8 mouse cellular contexts compared by ENCODE assay signal in the genomic region with DNA sequence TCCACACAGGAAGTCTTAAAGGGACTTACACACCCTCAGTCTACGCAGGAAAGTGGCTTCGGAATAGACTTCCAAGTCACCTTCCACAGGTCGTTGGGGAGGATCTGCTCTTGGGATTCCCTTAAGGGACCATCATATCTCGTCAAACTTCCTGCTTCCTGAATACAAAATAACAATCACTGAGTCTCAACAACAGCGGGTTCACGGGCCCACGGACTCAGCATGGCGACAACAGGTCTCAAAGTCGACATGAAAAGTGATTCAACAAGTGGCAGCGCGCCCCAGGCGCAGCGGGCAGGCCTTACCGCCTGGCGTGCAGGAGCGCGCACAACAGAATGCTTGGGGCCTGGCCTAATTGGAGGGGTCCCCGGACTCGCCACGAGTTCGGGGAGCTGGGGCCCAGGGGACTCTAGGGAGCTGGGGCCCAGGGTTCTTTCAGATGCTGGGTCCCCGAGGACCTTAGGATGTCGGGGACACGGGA. TPM values are rescaled to one million over a fixed set of nuclear protein-coding genes. Genes with fewer than 3 reads are reported as not detected.
DNase-seq lines count a peak whose midpoint lies in the region; ATAC-seq and TF ChIP-seq lines count a peak whose summit lies in the region.

No protein-coding gene starts in this region.

- no peak for TF ChIP-seq POLR2A in small intestine, adult 2 months (IDR thresholded peaks at IDR 0.05; ENCODE audit: low read depth, low read length)

- TF ChIP-seq EP300 in heart, postnatal 0 days (IDR thresholded peaks at IDR 0.05; ENCODE audit: low read depth), result no peak

- H3K4me3 ChIP-seq in erythroblast, embryonic 14.5 days (replicated peaks), result peak overlapping the region; percentile 88
- peak overlapping the region; percentile 79 for H3K4me3 ChIP-seq in heart, postnatal 0 days (ENCODE audit: low read depth, low read length)
- peak overlapping the region; percentile 73 for H3K4me3 ChIP-seq in layer of hippocampus, adult 2 months
- peak overlapping the region; percentile 96 for H3K4me3 ChIP-seq in small intestine, adult 2 months (ENCODE audit: low read depth, low read length)

- H3K4me1 ChIP-seq in erythroblast, embryonic 14.5 days (ENCODE audit: control insufficient read depth), result peaks cover 49% of the 10 kb centered on the region
- peaks cover 8% of the 10 kb centered on the region for H3K4me1 ChIP-seq in heart, postnatal 0 days (ENCODE audit: control insufficient read depth, insufficient read depth)
- peaks cover 5% of the 10 kb centered on the region for H3K4me1 ChIP-seq in small intestine, adult 2 months (ENCODE audit: control insufficient read depth, insufficient read depth, insufficient read length, low read length)

- 0% methylated on average over 24 of the region's 24 CpGs for WGBS in heart, postnatal 0 days
- WGBS in small intestine, adult 2 months, result under 1% methylated on average over 24 of the region's 24 CpGs

- no peaks in the 10 kb centered on the region for H3K27me3 ChIP-seq in erythroblast, embryonic 14.5 days (ENCODE audit: control insufficient read depth)
- H3K27me3 ChIP-seq in heart, postnatal 0 days (ENCODE audit: control insufficient read depth, insufficient read depth, low read length), result no peaks in the 10 kb centered on the region
- no peaks in the 10 kb centered on the region for H3K27me3 ChIP-seq in small intestine, adult 2 months (ENCODE audit: control insufficient read depth, insufficient read depth, low read length)

- DNase-seq in cerebellum, adult 8-10 months, result peak; percentile 60
- no peak for DNase-seq in cerebellum, adult 11 months
- DNase-seq in adrenal gland, adult (ENCODE audit: inconsistent age in 2 of 2, low spot score in 1 of 2), result peak; percentile 77 to 93
- peak; percentile 47 for DNase-seq in heart, postnatal 0 days (ENCODE audit: low spot score)
- peak in 1 of 2 experiments; percentile 23 for DNase-seq in layer of hippocampus, adult 2 months (ENCODE audit: low spot score in 2 of 2)
- DNase-seq in lung, postnatal 25 days (ENCODE audit: low spot score), result peak; percentile 22

- H3K27ac ChIP-seq in heart, postnatal 0 days (ENCODE audit: low read depth), result peak overlapping the region; percentile 94
- peak overlapping the region; percentile 95 for H3K27ac ChIP-seq in layer of hippocampus, adult 2 months
- peak overlapping the region; percentile 93 for H3K27ac ChIP-seq in small intestine, adult 2 months (ENCODE audit: insufficient read depth, low read depth, low read length)

- peak overlapping the region; percentile 90 for H3K4me2 ChIP-seq in heart, postnatal 0 days (ENCODE audit: low read depth, low read length)

- no peak for TF ChIP-seq CTCF in heart, postnatal 0 days (IDR thresholded peaks at IDR 0.05; ENCODE audit: low read depth)
- no peak for TF ChIP-seq CTCF in layer of hippocampus, adult 2 months (conservative IDR thresholded peaks at IDR 0.05)
- no peak for TF ChIP-seq CTCF in small intestine, adult 2 months (IDR thresholded peaks at IDR 0.05; ENCODE audit: extremely low read depth, insufficient read length, insufficient replicate concordance, low read depth, low read length)

- H3K9me3 ChIP-seq in erythroblast, embryonic 14.5 days (ENCODE audit: control insufficient read depth, low read length), result no peaks in the 10 kb centered on the region
- no peaks in the 10 kb centered on the region for H3K9me3 ChIP-seq in heart, postnatal 0 days (replicated peaks; ENCODE audit: control insufficient read depth, low read length)

- H3K9ac ChIP-seq in heart, postnatal 0 days (replicated peaks; ENCODE audit: low read depth, low read length), result peak overlapping the region; percentile 79

- peak; percentile 33 for ATAC-seq in heart, postnatal 0 days (ENCODE audit: insufficient read depth, low read depth)

- H3K36me3 ChIP-seq in erythroblast, embryonic 14.5 days (ENCODE audit: control insufficient read depth), result peaks cover 25% of the 10 kb centered on the region
- H3K36me3 ChIP-seq in heart, postnatal 0 days (replicated peaks; ENCODE audit: control insufficient read depth, insufficient read depth, low read length), result no peaks in the 10 kb centered on the region
- H3K36me3 ChIP-seq in small intestine, adult 2 months (ENCODE audit: control insufficient read depth, insufficient read depth, low read length), result no peaks in the 10 kb centered on the region

RNA-seq across cellular contexts. Expression of a gene that starts 0.6 kb away (rescaled TPM):
- polyA plus RNA-seq in erythroblast, embryonic 14.5 days (2012), result 5.3 and 5.7 TPM in 2 replicates
- 42.0 and 149 TPM in 2 replicates for total RNA-seq in heart, postnatal 0 days (2014; rRNA removed; ENCODE audit: low replicate concordance)
- 41.0 and 55.2 TPM in 2 replicates for polyA plus RNA-seq in heart, postnatal 0 days (2015; fragmentation: Nextera tagmentation; extraction: Ambion mirVana)
- 10 to 100 TPM; 25.2 to 29.5 TPM for total RNA-seq in layer of hippocampus, adult 2 months (2021)
- 58.1 and 60.2 TPM in 2 replicates for polyA plus RNA-seq in small intestine, adult 2 months (2012; rRNA removed)

RNA-seq across cellular contexts. Expression of a gene that starts 0.9 kb away (rescaled TPM):
- polyA plus RNA-seq in erythroblast, embryonic 14.5 days (2012), result not detected in 2 replicates
- total RNA-seq in heart, postnatal 0 days (2014; rRNA removed; ENCODE audit: low replicate concordance), result not detected in 2 replicates
- 1.6 and 2.4 TPM in 2 replicates for polyA plus RNA-seq in heart, postnatal 0 days (2015; fragmentation: Nextera tagmentation; extraction: Ambion mirVana)
- under 1 TPM; 0.90 to 0.98 TPM for total RNA-seq in layer of hippocampus, adult 2 months (2021)
- polyA plus RNA-seq in small intestine, adult 2 months (2012; rRNA removed), result 0.14 and 0.27 TPM in 2 replicates

RNA-seq across cellular contexts. Expression of a gene that starts 23.5 kb away (rescaled TPM):
- 70.9 and 94.3 TPM in 2 replicates for polyA plus RNA-seq in erythroblast, embryonic 14.5 days (2012)
- total RNA-seq in heart, postnatal 0 days (2014; rRNA removed; ENCODE audit: low replicate concordance), result 27.4 and 90.6 TPM in 2 replicates
- 65.4 and 65.8 TPM in 2 replicates for polyA plus RNA-seq in heart, postnatal 0 days (2015; fragmentation: Nextera tagmentation; extraction: Ambion mirVana)
- 10 to 100 TPM; 20.5 to 21.5 TPM for total RNA-seq in layer of hippocampus, adult 2 months (2021)
- 16.7 and 25.4 TPM in 2 replicates for polyA plus RNA-seq in small intestine, adult 2 months (2012; rRNA removed)

RNA-seq across cellular contexts. Expression of a gene that starts 29.1 kb away (rescaled TPM):
- 9.4 and 11.6 TPM in 2 replicates for polyA plus RNA-seq in erythroblast, embryonic 14.5 days (2012)
- 42.1 and 51.1 TPM in 2 replicates for total RNA-seq in heart, postnatal 0 days (2014; rRNA removed; ENCODE audit: low replicate concordance)
- polyA plus RNA-seq in heart, postnatal 0 days (2015; fragmentation: Nextera tagmentation; extraction: Ambion mirVana), result 35.2 and 39.4 TPM in 2 replicates
- 1 to 10 TPM; 5.7 to 7.9 TPM for total RNA-seq in layer of hippocampus, adult 2 months (2021)
- 4.0 and 7.7 TPM in 2 replicates for polyA plus RNA-seq in small intestine, adult 2 months (2012; rRNA removed)

RNA-seq across cellular contexts. Expression of a gene that starts 29.4 kb away (rescaled TPM):
- polyA plus RNA-seq in erythroblast, embryonic 14.5 days (2012), result 1.2 and 2.2 TPM in 2 replicates
- total RNA-seq in heart, postnatal 0 days (2014; rRNA removed; ENCODE audit: low replicate concordance), result 21.7 and 57.9 TPM in 2 replicates
- polyA plus RNA-seq in heart, postnatal 0 days (2015; fragmentation: Nextera tagmentation; extraction: Ambion mirVana), result 23.8 and 27.0 TPM in 2 replicates
- total RNA-seq in layer of hippocampus, adult 2 months (2021), result 10 to 100 TPM; 24.0 to 25.2 TPM
- polyA plus RNA-seq in small intestine, adult 2 months (2012; rRNA removed), result 25.6 and 34.8 TPM in 2 replicates
